Mouse (Mus musculus) ES-Bruce4 (cell line): ENCODE measurements around the gene Tnfsf8.

Source experiments
- EP300 ChIP-seq: IDR thresholded peaks from 2 replicates; pipeline ENCODE4 v1.6.1; 2011; ENCODE audit warnings: low read depth, low read length; ENCODE audit not compliant: insufficient read depth
- POLR2A ChIP-seq: IDR thresholded peaks from one replicate; pipeline ENCODE4 v1.8.1; 2011; ENCODE audit warnings: low read length; ENCODE audit not compliant: insufficient read depth

- TF ChIP-seq EP300 = no peak
- TF ChIP-seq POLR2A = no peak
Measured at GRCm38 (mm10) chr4:63845760-63846159, 15.4 kb downstream of the Tnfsf8 start.
